Mouse (Mus musculus): ENCODE data around the gene Abcf1. TPM values are rescaled to one million over a fixed set of nuclear protein-coding genes. Genes with fewer than 3 reads are reported as not detected.
"Not testable (repeated sequence)": the region's sequence is repeated elsewhere in the genome, so short reads cannot be mapped to it uniquely, and the experiment has no call there.

Gene Abcf1
- polyA plus RNA-seq (2015; fragmentation: Nextera tagmentation; extraction: Ambion mirVana) = 54.8 and 71.5 TPM in 2 replicates

DNA sequence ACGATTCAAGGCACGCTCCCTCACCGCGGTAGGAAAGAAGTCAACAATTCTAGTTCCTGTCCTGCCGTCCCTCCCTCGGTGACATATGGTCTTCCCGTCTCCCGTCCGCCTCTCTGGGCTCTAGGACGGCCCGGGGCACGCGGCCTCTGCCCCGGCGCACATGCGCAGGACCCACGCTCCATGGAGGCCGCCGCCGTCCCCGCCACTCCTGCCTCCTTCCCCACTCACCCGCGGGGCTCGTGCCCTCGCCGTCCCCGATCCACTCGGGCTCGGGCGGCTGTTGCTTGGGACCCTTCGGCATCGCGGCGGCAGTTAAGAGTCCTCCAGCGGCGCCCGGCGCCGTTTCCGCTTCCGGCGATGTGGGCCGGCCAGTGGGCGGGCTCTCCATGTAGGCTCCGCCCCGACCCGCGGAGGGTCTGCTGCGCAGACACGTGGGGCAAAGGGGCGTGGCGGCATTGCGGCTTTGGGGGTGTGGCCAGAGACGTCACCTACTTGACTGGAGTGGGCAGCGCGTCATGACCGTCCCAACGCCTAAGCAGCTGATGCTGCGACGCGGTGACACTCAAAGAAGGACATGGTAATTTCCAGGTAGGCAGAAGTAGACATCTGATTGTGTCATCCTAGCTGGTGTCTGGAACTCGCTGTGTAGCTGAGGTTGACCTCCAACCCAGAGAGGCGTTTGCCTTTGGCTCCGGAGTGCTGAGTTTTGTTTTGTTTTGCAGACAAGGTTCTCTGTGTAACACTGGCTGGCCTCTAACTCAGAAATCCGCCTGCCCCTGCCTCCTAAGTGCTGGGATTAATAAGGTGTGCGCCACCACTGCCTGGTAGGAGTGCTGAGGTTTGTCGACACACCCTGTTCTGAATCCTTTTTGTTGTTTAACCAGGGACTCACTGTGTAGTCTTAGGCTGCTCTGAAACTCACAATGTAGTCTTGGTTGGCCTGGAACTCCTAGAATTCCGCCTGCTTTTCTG, at the start of gene Abcf1:
Gene Abcf1 (minus strand): TSS at position 344 of the 972 bp plus-strand sequence.
- under 1% methylated on average over 62 of the region's 68 CpGs for WGBS
- Histone ChIP-seq H3K4me2 (replicated peaks; ENCODE audit: low read depth) (peak within 1 kb of the TSS; percentile 72), H3K4me1 (replicated peaks; ENCODE audit: control insufficient read depth, insufficient read depth) (peaks cover 3% of the 10 kb centered on the region; the same call in 1 of the 2 replicates), H3K9me3 (ENCODE audit: control insufficient read depth, low read length) (no peaks in the 10 kb centered on the region), H3K9ac (ENCODE audit: low read length) (peak within 1 kb of the TSS; percentile 86), H3K4me3 (ENCODE audit: low read depth, low read length) (peak within 1 kb of the TSS; percentile 81), H3K27ac (replicated peaks) (peak within 1 kb of the TSS; percentile 93), H3K36me3 (ENCODE audit: control insufficient read depth, insufficient read depth, low read length) (peaks cover 3% of the 10 kb centered on the region; the same call in 1 of the 2 replicates), H3K27me3 (ENCODE audit: control insufficient read depth, insufficient read depth, low read length) (no peaks in the 10 kb centered on the region)
- TF ChIP-seq CTCF (IDR thresholded peaks at IDR 0.05; ENCODE audit: low read depth) = no peak
- no peak for TF ChIP-seq EP300 (optimal IDR thresholded peaks at IDR 0.05)
- DNase-seq (ENCODE audit: low spot score) = peak; percentile 98
- ATAC-seq (ENCODE audit: low FRiP score, low TSS enrichment) = peak; percentile 93

DNA sequence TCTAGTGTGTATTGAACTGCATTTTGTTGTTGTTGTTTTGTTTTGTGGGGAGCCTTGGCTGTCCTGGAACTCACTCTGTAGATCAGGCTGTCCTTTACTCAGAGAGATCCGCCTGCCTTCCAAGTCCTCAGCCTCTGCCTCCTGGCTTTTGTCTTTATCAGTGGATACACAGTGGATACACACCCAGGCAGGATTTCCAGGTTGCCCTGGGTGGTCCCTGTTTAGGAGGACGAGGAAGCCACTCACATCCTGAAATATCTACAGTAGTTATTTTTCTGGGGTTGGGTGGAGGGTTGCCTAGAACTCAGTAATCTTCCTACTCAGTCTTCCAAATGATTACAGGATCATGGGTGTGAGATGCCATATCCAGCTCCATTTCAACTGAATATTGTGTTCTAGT, 49.4 kb upstream of the Abcf1 start:
- Histone ChIP-seq H3K4me1 (replicated peaks; ENCODE audit: control insufficient read depth, insufficient read depth) (no peaks in the 10 kb centered on the region), H3K27me3 (ENCODE audit: control insufficient read depth, insufficient read depth, low read length) (no peaks in the 10 kb centered on the region), H3K4me3 (ENCODE audit: low read depth, low read length) (no peak overlapping the region), H3K4me2 (replicated peaks; ENCODE audit: low read depth) (no peak overlapping the region), H3K36me3 (ENCODE audit: control insufficient read depth, insufficient read depth, low read length) (peaks cover 3% of the 10 kb centered on the region; the same call in 1 of the 2 replicates), H3K9ac (ENCODE audit: low read length) (no peak overlapping the region), H3K27ac (replicated peaks) (no peak overlapping the region), H3K9me3 (ENCODE audit: control insufficient read depth, low read length) (no peaks in the 10 kb centered on the region)
- ATAC-seq (ENCODE audit: low FRiP score, low TSS enrichment) (no peak), DNase-seq (ENCODE audit: low spot score) (no peak)
- WGBS = 50% methylated on average over 2 of the region's 2 CpGs
- TF ChIP-seq EP300 (optimal IDR thresholded peaks at IDR 0.05) (no peak), CTCF (IDR thresholded peaks at IDR 0.05; ENCODE audit: low read depth) (no peak)

DNA sequence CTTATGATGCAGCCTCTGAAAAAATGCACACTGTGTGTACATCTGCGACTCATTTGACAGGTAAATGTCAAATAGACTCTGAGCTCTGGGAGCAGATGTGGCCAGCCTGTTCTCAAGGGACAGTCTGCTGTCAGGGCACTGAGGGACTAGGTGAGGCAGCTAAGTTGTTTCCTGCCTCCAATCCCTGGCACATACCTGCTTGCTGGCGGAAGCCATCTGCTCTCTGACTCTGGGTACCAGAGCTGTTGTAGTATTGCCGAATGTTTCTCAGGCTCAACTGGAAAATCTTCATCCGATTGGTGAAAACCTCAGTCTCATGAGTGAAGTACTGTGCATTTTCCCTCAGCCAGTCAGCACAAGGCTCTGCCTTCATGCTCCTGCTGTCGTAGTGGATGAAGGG, 47.5 kb upstream of the Abcf1 start:
- H3K4me2 ChIP-seq (replicated peaks; ENCODE audit: low read depth) = no peak overlapping the region
- no peaks in the 10 kb centered on the region for H3K4me1 ChIP-seq (replicated peaks; ENCODE audit: control insufficient read depth, insufficient read depth)
- H3K27me3 ChIP-seq (ENCODE audit: control insufficient read depth, insufficient read depth, low read length) = no peaks in the 10 kb centered on the region
- peaks cover 3% of the 10 kb centered on the region; the same call in 1 of the 2 replicates for H3K36me3 ChIP-seq (ENCODE audit: control insufficient read depth, insufficient read depth, low read length)
- H3K9ac ChIP-seq (ENCODE audit: low read length) = no peak overlapping the region
- H3K4me3 ChIP-seq (ENCODE audit: low read depth, low read length) = no peak overlapping the region
- TF ChIP-seq EP300 (optimal IDR thresholded peaks at IDR 0.05) (no peak), CTCF (IDR thresholded peaks at IDR 0.05; ENCODE audit: low read depth) (no peak)
- H3K27ac ChIP-seq (replicated peaks) = no peak overlapping the region
- DNase-seq (ENCODE audit: low spot score) (no peak), ATAC-seq (ENCODE audit: low FRiP score, low TSS enrichment) (no peak)
- WGBS = 85% methylated on average over 5 of the region's 5 CpGs
- H3K9me3 ChIP-seq (ENCODE audit: control insufficient read depth, low read length) = no peaks in the 10 kb centered on the region

DNA sequence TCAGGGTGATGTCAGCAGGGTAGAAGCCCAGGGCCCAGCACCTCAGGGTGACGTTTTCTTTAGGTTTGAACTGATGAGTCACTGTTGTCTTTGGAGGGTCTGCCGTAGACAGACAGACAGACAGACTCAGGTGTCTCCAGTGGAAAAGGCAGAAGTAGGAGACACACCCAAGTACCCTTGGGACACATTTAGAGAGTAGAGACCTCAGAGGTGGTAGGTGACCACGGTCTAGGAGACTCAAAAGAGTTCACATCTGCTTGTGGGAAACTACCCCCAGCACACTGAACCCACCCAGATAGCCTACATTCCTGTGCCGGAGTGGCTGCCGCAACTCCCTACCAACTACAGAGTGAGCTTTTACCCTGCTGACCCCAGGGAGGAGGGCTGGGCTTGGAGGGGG, 45.4 kb upstream of the Abcf1 start:
- Histone ChIP-seq H3K27me3 (ENCODE audit: control insufficient read depth, insufficient read depth, low read length) (no peaks in the 10 kb centered on the region), H3K4me2 (replicated peaks; ENCODE audit: low read depth) (no peak overlapping the region), H3K36me3 (ENCODE audit: control insufficient read depth, insufficient read depth, low read length) (peaks cover 3% of the 10 kb centered on the region; the same call in 1 of the 2 replicates), H3K4me3 (ENCODE audit: low read depth, low read length) (no peak overlapping the region), H3K27ac (replicated peaks) (no peak overlapping the region), H3K9me3 (ENCODE audit: control insufficient read depth, low read length) (no peaks in the 10 kb centered on the region), H3K4me1 (replicated peaks; ENCODE audit: control insufficient read depth, insufficient read depth) (no peaks in the 10 kb centered on the region), H3K9ac (ENCODE audit: low read length) (no peak overlapping the region)
- 89% methylated on average over 5 of the region's 5 CpGs for WGBS
- TF ChIP-seq EP300 (optimal IDR thresholded peaks at IDR 0.05) = no peak
- no peak for TF ChIP-seq CTCF (IDR thresholded peaks at IDR 0.05; ENCODE audit: low read depth)
- DNase-seq (ENCODE audit: low spot score) = no peak
- ATAC-seq (ENCODE audit: low FRiP score, low TSS enrichment) = no peak; the same call in 1 of the 2 replicates

DNA sequence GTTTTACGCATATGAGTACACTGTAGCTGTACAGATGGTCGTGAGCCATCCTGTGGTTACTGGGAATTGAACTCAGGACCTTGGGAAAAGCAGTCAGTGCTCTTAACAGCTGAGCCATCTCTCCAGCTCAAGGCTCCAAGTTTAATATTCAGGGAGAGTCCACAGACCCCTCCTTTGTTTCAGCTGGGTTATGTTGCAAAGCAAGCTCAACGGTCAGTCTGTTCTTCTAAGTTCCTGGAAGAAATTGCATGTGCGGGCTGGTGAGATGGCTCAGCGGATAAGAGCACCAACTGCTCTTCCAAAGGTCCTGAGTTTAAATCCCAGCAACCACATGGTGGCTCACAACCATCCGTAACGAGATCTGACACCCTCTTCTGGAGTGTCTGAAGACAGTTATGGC, 34.8 kb upstream of the Abcf1 start:
- 86% methylated on average over 7 of the region's 7 CpGs for WGBS
- not testable (repeated sequence) for H3K9me3 ChIP-seq (ENCODE audit: control insufficient read depth, low read length); H3K36me3 ChIP-seq (ENCODE audit: control insufficient read depth, insufficient read depth, low read length); H3K27ac ChIP-seq (replicated peaks); H3K27me3 ChIP-seq (ENCODE audit: control insufficient read depth, insufficient read depth, low read length); ATAC-seq (ENCODE audit: low FRiP score, low TSS enrichment); H3K4me2 ChIP-seq (replicated peaks; ENCODE audit: low read depth); H3K4me3 ChIP-seq (ENCODE audit: low read depth, low read length); DNase-seq (ENCODE audit: low spot score); H3K4me1 ChIP-seq (replicated peaks; ENCODE audit: control insufficient read depth, insufficient read depth); H3K9ac ChIP-seq (ENCODE audit: low read length)

DNA sequence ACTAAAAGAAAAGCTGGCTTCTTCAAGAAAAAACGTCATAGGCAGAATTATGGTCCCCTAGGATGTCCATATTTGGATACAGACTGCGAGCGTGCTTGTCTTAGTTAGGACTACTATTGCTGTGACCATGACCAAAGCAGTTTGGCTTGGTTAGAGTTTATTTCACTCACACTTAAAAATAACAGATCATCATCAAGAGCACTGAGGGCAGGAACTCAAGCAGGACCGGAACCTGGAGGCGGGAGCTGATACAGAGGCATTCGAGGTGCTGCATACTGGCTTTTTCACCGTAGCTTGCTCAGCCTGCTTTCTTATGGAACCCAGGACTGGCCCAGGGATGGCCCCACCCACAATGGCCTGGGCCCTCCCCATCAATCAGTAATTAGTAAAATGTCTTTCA, 33.8 kb upstream of the Abcf1 start:
- H3K9ac ChIP-seq (ENCODE audit: low read length) = no peak overlapping the region
- H3K9me3 ChIP-seq (ENCODE audit: control insufficient read depth, low read length) = no peaks in the 10 kb centered on the region
- no peak overlapping the region for H3K4me3 ChIP-seq (ENCODE audit: low read depth, low read length)
- ATAC-seq (ENCODE audit: low FRiP score, low TSS enrichment) = no peak
- DNase-seq (ENCODE audit: low spot score) = no peak
- H3K27me3 ChIP-seq (ENCODE audit: control insufficient read depth, insufficient read depth, low read length) = no peaks in the 10 kb centered on the region
- H3K36me3 ChIP-seq (ENCODE audit: control insufficient read depth, insufficient read depth, low read length) = no peaks in the 10 kb centered on the region
- TF ChIP-seq EP300 (optimal IDR thresholded peaks at IDR 0.05) (no peak), CTCF (IDR thresholded peaks at IDR 0.05; ENCODE audit: low read depth) (no peak)
- no peak overlapping the region for H3K4me2 ChIP-seq (replicated peaks; ENCODE audit: low read depth)
- WGBS = 91% methylated on average over 7 of the region's 7 CpGs
- H3K27ac ChIP-seq (replicated peaks) = no peak overlapping the region
- H3K4me1 ChIP-seq (replicated peaks; ENCODE audit: control insufficient read depth, insufficient read depth) = no peaks in the 10 kb centered on the region
